In genomic region chr6:45241218-45241617, GRCm38 (mm10) we compare ENCODE assay signal across 19 mouse cellular contexts.
A peak's percentile ranks its signal among the peaks of the same experiment; 100 is the strongest.
DNase-seq lines count a peak whose midpoint lies in the region; ATAC-seq lines count a peak whose summit lies in the region.
"Had no signal": no experiment of that assay in that cellular context is flagged by ENCODE, and none has a peak within 500 bp of the region (broad histone marks: within the 10 kb centered on the region; RNA-seq: fewer than 3 reads in every experiment).

No protein-coding gene starts in this region.

- peak overlapping the region; percentile 16 for H3K4me3 ChIP-seq in megakaryocyte, embryonic 14.5 days (replicated peaks)
- H3K4me3 ChIP-seq: embryonic facial prominence, embryonic 12.5 days; heart, embryonic 13.5 days; hindbrain, embryonic 12.5 days had no signal

- peak; percentile 65 for ATAC-seq in frontal cortex, adult (ENCODE audit: low TSS enrichment)
- no peak for ATAC-seq in megakaryocyte, adult 5-6 weeks (ENCODE audit: poor library complexity, severe bottlenecking)
- ATAC-seq: forebrain, embryonic 16.5 days; hindbrain, embryonic 16.5 days had no signal

- H3K9me3 ChIP-seq in megakaryocyte, embryonic 14.5 days, result no peaks in the 10 kb centered on the region
- H3K9me3 ChIP-seq: embryonic facial prominence, embryonic 12.5 days; heart, embryonic 13.5 days; hindbrain, embryonic 12.5 days had no signal

- peaks cover 18% of the 10 kb centered on the region for H3K4me1 ChIP-seq in megakaryocyte, embryonic 14.5 days
- H3K4me1 ChIP-seq: embryonic facial prominence, embryonic 12.5 days; heart, embryonic 13.5 days; hindbrain, embryonic 12.5 days had no signal

- H3K27me3 ChIP-seq in megakaryocyte, embryonic 14.5 days (replicated peaks), result no peaks in the 10 kb centered on the region
- H3K27me3 ChIP-seq: embryonic facial prominence, embryonic 12.5 days; heart, embryonic 13.5 days; hindbrain, embryonic 12.5 days had no signal

- H3K36me3 ChIP-seq in megakaryocyte, embryonic 14.5 days (replicated peaks; ENCODE audit: low read length), result no peaks in the 10 kb centered on the region
- H3K36me3 ChIP-seq: embryonic facial prominence, embryonic 12.5 days; heart, embryonic 13.5 days; hindbrain, embryonic 12.5 days had no signal

- DNase-seq in frontal cortex, postnatal 10 days (ENCODE audit: low spot score in 2 of 2), result no peak
- DNase-seq in lung, postnatal 25 days (ENCODE audit: low spot score), result peak; percentile 12
- no peak for DNase-seq in cerebellum, adult 9-11 months
- no peak for DNase-seq in adrenal gland, adult 8-10 months
- DNase-seq: adrenal gland, postnatal 25 days; cerebellum, adult 11 months; cerebellum, adult 8-10 months; cerebellum, postnatal 25 days; gastrocnemius, postnatal 36 days; heart, adult 11 months; heart, postnatal 4 days had no signal
